Mouse (Mus musculus): ENCODE measurements around the gene Plekhg6. TPM values are rescaled to one million over a fixed set of nuclear protein-coding genes. Genes with fewer than 3 reads are reported as not detected.

The Plekhg6 gene
- polyA plus RNA-seq, 1 experiment, result not detected

GRCm38 (mm10) chr6:125314231-125314563 is 66.4 kb downstream of the Plekhg6 start:
- no peak overlapping the region for H3K4me3 ChIP-seq (replicated peaks)
- no peaks in the 10 kb centered on the region for H3K9me3 ChIP-seq (ENCODE audit: control insufficient read depth, low read length)
- peaks cover 21% of the 10 kb centered on the region for H3K27me3 ChIP-seq (ENCODE audit: control insufficient read depth)
- peaks cover 3% of the 10 kb centered on the region for H3K4me1 ChIP-seq (ENCODE audit: control insufficient read depth)
- TF ChIP-seq GATA1 (IDR thresholded peaks at IDR 0.05; ENCODE audit: low read length) (no peak), TAL1 (IDR thresholded peaks at IDR 0.05; ENCODE audit: low read length) (no peak)
- H3K36me3 ChIP-seq (ENCODE audit: control insufficient read depth), result no peaks in the 10 kb centered on the region; the same call in 1 of the 2 replicates

- Histone ChIP-seq H3K9me3 (ENCODE audit: control insufficient read depth, low read length) (no peaks in the 10 kb centered on the region), H3K27me3 (ENCODE audit: control insufficient read depth) (peaks cover 21% of the 10 kb centered on the region), H3K36me3 (ENCODE audit: control insufficient read depth) (no peaks in the 10 kb centered on the region; the same call in 1 of the 2 replicates), H3K4me1 (ENCODE audit: control insufficient read depth) (peaks cover 3% of the 10 kb centered on the region), H3K4me3 (replicated peaks) (peak within 1 kb of the TSS; percentile 53)
- no peak for TF ChIP-seq TAL1 (IDR thresholded peaks at IDR 0.05; ENCODE audit: low read length)
- TF ChIP-seq GATA1 (IDR thresholded peaks at IDR 0.05; ENCODE audit: low read length), result no peak
Measured at GRCm38 (mm10) chr6:125313546-125314230, 66.9 kb downstream of the Plekhg6 start, which contains the start of gene Ltbr. Gene Ltbr (minus strand): TSS chr6:125313885.

Other genes with a start within 250 kb of the Plekhg6 start
- gene Nop2, start 248.9 kb downstream of the Plekhg6 start, polyA plus RNA-seq (2012), result 0.78 and 1.8 TPM in 2 replicates
- 1.3 and 1.5 TPM in 2 replicates for gene Iffo1, start 235.6 kb downstream of the Plekhg6 start, polyA plus RNA-seq (2012)
- 525 and 659 TPM in 2 replicates for gene Gapdh, start 214.3 kb downstream of the Plekhg6 start, polyA plus RNA-seq (2012)
- gene Ncapd2, start 189.1 kb downstream of the Plekhg6 start, polyA plus RNA-seq (2012), result 78.5 and 98.6 TPM in 2 replicates
- gene Mrpl51, start 189.0 kb downstream of the Plekhg6 start, polyA plus RNA-seq (2012), result 18.9 and 22.8 TPM in 2 replicates
- gene Vamp1, start 165.2 kb downstream of the Plekhg6 start, polyA plus RNA-seq (2012), result 0.13 and 0.14 TPM in 2 replicates
- 0.06 and 0.11 TPM in 2 replicates for gene Tapbpl, start 148.9 kb downstream of the Plekhg6 start, polyA plus RNA-seq (2012)
- 0.04 TPM in 1 of 2 replicates, not detected in the other for gene Cd27, start 143.8 kb downstream of the Plekhg6 start, polyA plus RNA-seq (2012)
- not detected in 2 replicates for gene Tuba3a, start 94.8 kb downstream of the Plekhg6 start, polyA plus RNA-seq (2012)
- gene Ltbr, start 66.9 kb downstream of the Plekhg6 start, polyA plus RNA-seq (2012), result 0.20 and 0.26 TPM in 2 replicates
- gene Scnn1a, start 60.1 kb downstream of the Plekhg6 start, polyA plus RNA-seq (2012), result 0.01 TPM in 1 of 2 replicates, not detected in the other
- gene Tnfrsf1a, start 31.4 kb downstream of the Plekhg6 start, polyA plus RNA-seq (2012), result 0.70 and 0.78 TPM in 2 replicates
- gene Cd9, start 114.0 kb upstream of the Plekhg6 start, polyA plus RNA-seq (2012), result not detected in 2 replicates
- gene Vwf, start 166.0 kb upstream of the Plekhg6 start, polyA plus RNA-seq (2012), result 0.35 and 0.67 TPM in 2 replicates

Data from erythroblast, embryonic 14.5 days (primary cell).